Mouse (Mus musculus) lung, postnatal 10 days (tissue): ENCODE measurements at regions not wholly inside any gene's neighbourhood (a gene's known extent, or its start where the extent isn't known, plus 50 kb on each side); places are given as distances from the start of the nearest gene placed in this dataset.
A peak's percentile ranks its signal among the peaks of the same experiment; 100 is the strongest.

Experiments
- DNase-seq: peaks from one replicate; pipeline ENCODE4 v3.0.0; 2021

- DNase-seq = no peak
These were observed 239.5 kb upstream of the Trib2 start for GRCm38 (mm10) chr12:16056216-16056615.

GRCm38 (mm10) chr12:16054591-16054990 lies 237.9 kb upstream of the Trib2 start:
- no peak for DNase-seq

- DNase-seq = no peak
These were observed 237.0 kb upstream of the Trib2 start for GRCm38 (mm10) chr12:16053735-16054134.

- no peak for DNase-seq
These were observed 236.3 kb upstream of the Trib2 start for GRCm38 (mm10) chr12:16052998-16053397.

GRCm38 (mm10) chr12:16052353-16052752 lies 235.6 kb upstream of the Trib2 start:
- DNase-seq = peak; percentile 41

- DNase-seq = no peak
These were observed 234.7 kb upstream of the Trib2 start for GRCm38 (mm10) chr12:16051439-16051838.

GRCm38 (mm10) chr12:16049545-16049944 lies 232.8 kb upstream of the Trib2 start:
- no peak for DNase-seq

- DNase-seq = no peak
These were observed 229.9 kb upstream of the Trib2 start for GRCm38 (mm10) chr12:16046643-16047042.

- DNase-seq = no peak
These were observed 229.2 kb upstream of the Trib2 start for GRCm38 (mm10) chr12:16045791-16046494.

GRCm38 (mm10) chr12:16043466-16044214 lies 226.9 kb upstream of the Trib2 start:
- no peak for DNase-seq

- no peak for DNase-seq
These were observed 225.6 kb upstream of the Trib2 start for GRCm38 (mm10) chr12:16042362-16042761.

- no peak for DNase-seq
These were observed 224.4 kb upstream of the Trib2 start for GRCm38 (mm10) chr12:16041129-16041528.

GRCm38 (mm10) chr12:16035551-16035950 lies 218.8 kb upstream of the Trib2 start:
- no peak for DNase-seq

- no peak for DNase-seq
These were observed 218.2 kb upstream of the Trib2 start for GRCm38 (mm10) chr12:16034691-16035515.

GRCm38 (mm10) chr12:16026654-16027053 lies 209.9 kb upstream of the Trib2 start:
- DNase-seq = no peak

- no peak for DNase-seq
These were observed 206.6 kb upstream of the Trib2 start for GRCm38 (mm10) chr12:16023273-16023672.

- peak; percentile 20 for DNase-seq
These were observed 204.6 kb upstream of the Trib2 start for GRCm38 (mm10) chr12:16021202-16021821.

GRCm38 (mm10) chr12:16018237-16018636 lies 201.5 kb upstream of the Trib2 start:
- DNase-seq = no peak

- DNase-seq = no peak
These were observed 199.9 kb upstream of the Trib2 start for GRCm38 (mm10) chr12:16016621-16017020.

- no peak for DNase-seq
These were observed 198.9 kb upstream of the Trib2 start for GRCm38 (mm10) chr12:16015596-16015995.

GRCm38 (mm10) chr12:16014679-16015078 lies 198.0 kb upstream of the Trib2 start:
- DNase-seq = no peak

GRCm38 (mm10) chr12:16013861-16014630 lies 197.3 kb upstream of the Trib2 start:
- DNase-seq = no peak
